Comparison of ENCODE assay signal across 29 mouse cellular contexts in genomic region chr15:74000849-74001248, GRCm38 (mm10).
DNase-seq lines count a peak whose midpoint lies in the region; ATAC-seq and TF ChIP-seq lines count a peak whose summit lies in the region.
"Had no signal": no experiment of that assay in that cellular context is flagged by ENCODE, and none has a peak within 500 bp of the region (broad histone marks: within the 10 kb centered on the region; RNA-seq: fewer than 3 reads in every experiment).

No protein-coding gene starts in this region.

- no peak overlapping the region for H3K4me3 ChIP-seq in forebrain, embryonic 10.5 days
- no peak overlapping the region for H3K4me3 ChIP-seq in forebrain, embryonic 16.5 days (replicated peaks; ENCODE audit: low read length)
- H3K4me3 ChIP-seq in hindbrain, postnatal 0 days (ENCODE audit: low read length) = no peak overlapping the region
- H3K4me3 ChIP-seq in hindbrain, embryonic 13.5 days = no peak overlapping the region
- H3K4me3 ChIP-seq in kidney, embryonic 14.5 days (ENCODE audit: low read length) = no peak overlapping the region
- H3K4me3 ChIP-seq: embryonic facial prominence, embryonic 12.5 days; embryonic facial prominence, embryonic 15.5 days; forebrain, embryonic 13.5 days; heart, embryonic 12.5 days; heart, embryonic 15.5 days; hindbrain, embryonic 10.5 days; hindbrain, embryonic 15.5 days had no signal

- H3K4me2 ChIP-seq in forebrain, embryonic 16.5 days (ENCODE audit: low read length) = no peak overlapping the region
- no peak overlapping the region for H3K4me2 ChIP-seq in hindbrain, postnatal 0 days (ENCODE audit: low read depth, low read length)
- no peak overlapping the region for H3K4me2 ChIP-seq in hindbrain, embryonic 13.5 days
- no peak overlapping the region for H3K4me2 ChIP-seq in kidney, embryonic 14.5 days (replicated peaks; ENCODE audit: low read depth, low read length)
- H3K4me2 ChIP-seq: embryonic facial prominence, embryonic 12.5 days; embryonic facial prominence, embryonic 15.5 days; forebrain, embryonic 13.5 days; heart, embryonic 12.5 days; heart, embryonic 15.5 days; hindbrain, embryonic 15.5 days had no signal

- H3K36me3 ChIP-seq in forebrain, embryonic 10.5 days (replicated peaks) = no peaks in the 10 kb centered on the region
- no peaks in the 10 kb centered on the region for H3K36me3 ChIP-seq in forebrain, embryonic 16.5 days (ENCODE audit: control insufficient read depth, insufficient read depth)
- no peaks in the 10 kb centered on the region for H3K36me3 ChIP-seq in hindbrain, postnatal 0 days (ENCODE audit: insufficient read depth, low read length)
- H3K36me3 ChIP-seq in hindbrain, embryonic 13.5 days = no peaks in the 10 kb centered on the region
- H3K36me3 ChIP-seq in kidney, embryonic 14.5 days (ENCODE audit: control insufficient read depth, insufficient read depth, low read length) = no peaks in the 10 kb centered on the region
- H3K36me3 ChIP-seq: embryonic facial prominence, embryonic 12.5 days; embryonic facial prominence, embryonic 15.5 days; heart, embryonic 12.5 days; heart, embryonic 15.5 days; hindbrain, embryonic 10.5 days; hindbrain, embryonic 15.5 days had no signal

- no peak for ATAC-seq in forebrain, embryonic 16.5 days
- peak; percentile 61; the same call in 1 of the 2 replicates for ATAC-seq in hindbrain, postnatal 0 days
- no peak for ATAC-seq in hindbrain, embryonic 13.5 days (ENCODE audit: low FRiP score)
- no peak for ATAC-seq in kidney, embryonic 14.5 days (ENCODE audit: low FRiP score, low TSS enrichment)
- ATAC-seq: activated CD4-positive, CD25-positive, alpha-beta regulatory T cell, adult 4 months; CD4-positive, CD25-positive, alpha-beta regulatory T cell, adult 4 months; forebrain, embryonic 13.5 days; inflammation-experienced regulatory T-cells, adult 6 months; intestine, embryonic 16.5 days had no signal

- TF ChIP-seq CTCF in hindbrain, postnatal 0 days (IDR thresholded peaks at IDR 0.05; ENCODE audit: low read depth) = no peak

- DNase-seq in forebrain, embryonic 10.5 days (ENCODE audit: extremely low spot score, low spot score) = no peak
- peak; percentile 40 for DNase-seq in hindbrain, postnatal 0 days (ENCODE audit: low spot score)
- peak; percentile 2 for DNase-seq in 416B (ENCODE audit: low read depth)
- peak; percentile 38 for DNase-seq in brain, adult 2 months (ENCODE audit: low read depth, low spot score)
- DNase-seq in layer of hippocampus, postnatal 36 days = no peak
- DNase-seq: adrenal gland, postnatal 10 days; adrenal gland, postnatal 36 days; B cell, adult 2 months; cerebellum, adult 11 months; cerebellum, adult 2 months; cerebellum, adult 9-11 months; gastrocnemius, postnatal 25 days; heart, adult 18-20 months; heart, postnatal 10 days; heart, postnatal 36 days had no signal

- H3K27me3 ChIP-seq in forebrain, embryonic 10.5 days (ENCODE audit: poor library complexity, severe bottlenecking) = peaks cover 18% of the 10 kb centered on the region
- H3K27me3 ChIP-seq in forebrain, embryonic 16.5 days (replicated peaks; ENCODE audit: control insufficient read depth, insufficient read depth, low read length) = no peaks in the 10 kb centered on the region
- H3K27me3 ChIP-seq in hindbrain, postnatal 0 days (ENCODE audit: insufficient read depth, low read length) = no peaks in the 10 kb centered on the region
- peaks cover 28% of the 10 kb centered on the region for H3K27me3 ChIP-seq in hindbrain, embryonic 13.5 days
- 0 out of 2 replicates have a peak, but pooled peaks cover 7% of the 10 kb centered on the region for H3K27me3 ChIP-seq in kidney, embryonic 14.5 days (ENCODE audit: control insufficient read depth, insufficient read depth, low read length)
- H3K27me3 ChIP-seq: embryonic facial prominence, embryonic 12.5 days; embryonic facial prominence, embryonic 15.5 days had no signal

- 0 out of 2 replicates have a peak overlapping the region, but pooled peaks have one; percentile 20 for H3K27ac ChIP-seq in forebrain, embryonic 10.5 days
- H3K27ac ChIP-seq in forebrain, embryonic 16.5 days (ENCODE audit: low read length) = no peak overlapping the region
- no peak overlapping the region for H3K27ac ChIP-seq in hindbrain, postnatal 0 days
- no peak overlapping the region for H3K27ac ChIP-seq in hindbrain, embryonic 13.5 days
- H3K27ac ChIP-seq in kidney, embryonic 14.5 days (ENCODE audit: low read depth, low read length) = no peak overlapping the region
- H3K27ac ChIP-seq: embryonic facial prominence, embryonic 12.5 days; embryonic facial prominence, embryonic 15.5 days; forebrain, embryonic 13.5 days; heart, embryonic 15.5 days; hindbrain, embryonic 10.5 days; hindbrain, embryonic 15.5 days had no signal

- WGBS in forebrain, embryonic 10.5 days = 90% methylated on average over 3 of the region's 3 CpGs
- WGBS in forebrain, embryonic 16.5 days = 95% methylated on average over 3 of the region's 3 CpGs
- 90% methylated on average over 3 of the region's 3 CpGs for WGBS in hindbrain, postnatal 0 days
- WGBS in hindbrain, embryonic 13.5 days = 90% methylated on average over 3 of the region's 3 CpGs
- WGBS in kidney, embryonic 14.5 days = 88% methylated on average over 3 of the region's 3 CpGs

- no peak overlapping the region for H3K9ac ChIP-seq in forebrain, embryonic 16.5 days (replicated peaks; ENCODE audit: low read depth, low read length)
- no peak overlapping the region for H3K9ac ChIP-seq in hindbrain, postnatal 0 days (replicated peaks; ENCODE audit: low read length)
- H3K9ac ChIP-seq in hindbrain, embryonic 13.5 days = no peak overlapping the region
- H3K9ac ChIP-seq in kidney, embryonic 14.5 days (ENCODE audit: low read depth, low read length) = no peak overlapping the region
- H3K9ac ChIP-seq: embryonic facial prominence, embryonic 12.5 days; embryonic facial prominence, embryonic 15.5 days; forebrain, embryonic 13.5 days; heart, embryonic 12.5 days; heart, embryonic 15.5 days; hindbrain, embryonic 15.5 days had no signal

- H3K9me3 ChIP-seq in forebrain, embryonic 10.5 days = no peaks in the 10 kb centered on the region
- no peaks in the 10 kb centered on the region for H3K9me3 ChIP-seq in forebrain, embryonic 16.5 days (ENCODE audit: control insufficient read depth, low read length)
- H3K9me3 ChIP-seq in hindbrain, postnatal 0 days (ENCODE audit: low read length) = no peaks in the 10 kb centered on the region
- H3K9me3 ChIP-seq in hindbrain, embryonic 13.5 days = no peaks in the 10 kb centered on the region
- H3K9me3 ChIP-seq in kidney, embryonic 14.5 days (ENCODE audit: control insufficient read depth, low read length) = no peaks in the 10 kb centered on the region
- H3K9me3 ChIP-seq: embryonic facial prominence, embryonic 12.5 days; embryonic facial prominence, embryonic 15.5 days; forebrain, embryonic 13.5 days; heart, embryonic 12.5 days; heart, embryonic 15.5 days; hindbrain, embryonic 10.5 days; hindbrain, embryonic 15.5 days had no signal

- H3K4me1 ChIP-seq in forebrain, embryonic 10.5 days = peaks cover 14% of the 10 kb centered on the region
- peaks cover 14% of the 10 kb centered on the region for H3K4me1 ChIP-seq in forebrain, embryonic 16.5 days (replicated peaks; ENCODE audit: control insufficient read depth, insufficient read depth, low read length)
- H3K4me1 ChIP-seq in hindbrain, postnatal 0 days (ENCODE audit: insufficient read depth, low read length) = no peaks in the 10 kb centered on the region; the same call in 1 of the 2 replicates
- H3K4me1 ChIP-seq in hindbrain, embryonic 13.5 days (replicated peaks) = peaks cover 7% of the 10 kb centered on the region; the same call in 1 of the 2 replicates
- H3K4me1 ChIP-seq in kidney, embryonic 14.5 days (ENCODE audit: control insufficient read depth, insufficient read depth, low read length) = no peaks in the 10 kb centered on the region
- H3K4me1 ChIP-seq: embryonic facial prominence, embryonic 12.5 days; embryonic facial prominence, embryonic 15.5 days; heart, embryonic 15.5 days had no signal

Comparison
In these comparisons a context has a peak if more than half of its experiments do, and no peak if none do; other contexts are left out.
1. DNase-seq: peak in hindbrain, postnatal 0 days (single experiment), 416B (single experiment) and brain, adult 2 months (single experiment); none in forebrain, embryonic 10.5 days (single experiment) and layer of hippocampus, postnatal 36 days (0 of 2).